Mouse (Mus musculus) brain, embryonic 18.5 days (tissue): ENCODE measurements at regions not wholly inside any gene's neighbourhood (a gene's known extent, or its start where the extent isn't known, plus 50 kb on each side); places are given as distances from the start of the nearest gene placed in this dataset.

Experiments
- DNase-seq: peaks from one replicate; pipeline ENCODE4 v3.0.0-alpha.2; 2012; ENCODE audit warnings: low read depth, low spot score

- no peak for DNase-seq
Measured at GRCm38 (mm10) chr2:50440333-50440732, 143.7 kb upstream of the Mmadhc start.

- no peak for DNase-seq
Measured at GRCm38 (mm10) chr2:50433166-50433565, 136.6 kb upstream of the Mmadhc start.

- no peak for DNase-seq
Measured at GRCm38 (mm10) chr2:50425151-50425550, 128.6 kb upstream of the Mmadhc start.

- DNase-seq = no peak
Measured at GRCm38 (mm10) chr2:50419648-50420047, 123.0 kb upstream of the Mmadhc start.

- no peak for DNase-seq
Measured at GRCm38 (mm10) chr2:50417643-50418042, 121.0 kb upstream of the Mmadhc start.

- DNase-seq = no peak
Measured at GRCm38 (mm10) chr2:50417135-50417534, 120.5 kb upstream of the Mmadhc start.

GRCm38 (mm10) chr2:50416056-50416455 lies 119.5 kb upstream of the Mmadhc start:
- DNase-seq = no peak

- DNase-seq = no peak
Measured at GRCm38 (mm10) chr2:50405932-50406331, 109.3 kb upstream of the Mmadhc start.

- DNase-seq = no peak
Measured at GRCm38 (mm10) chr2:50403106-50403505, 106.5 kb upstream of the Mmadhc start.

- DNase-seq = no peak
Measured at GRCm38 (mm10) chr2:50398576-50398975, 102.0 kb upstream of the Mmadhc start.

GRCm38 (mm10) chr2:50377609-50378413 lies 81.2 kb upstream of the Mmadhc start:
- peak; percentile 12 for DNase-seq

- no peak for DNase-seq
Measured at GRCm38 (mm10) chr2:50373626-50374025, 77.0 kb upstream of the Mmadhc start.

- DNase-seq = no peak
Measured at GRCm38 (mm10) chr2:50373006-50373405, 76.4 kb upstream of the Mmadhc start.

- DNase-seq = peak; percentile 6
Measured at GRCm38 (mm10) chr2:50368831-50369230, 72.2 kb upstream of the Mmadhc start.

GRCm38 (mm10) chr2:50368351-50368750 lies 71.8 kb upstream of the Mmadhc start:
- DNase-seq = no peak

GRCm38 (mm10) chr2:50365221-50365620 lies 68.6 kb upstream of the Mmadhc start:
- no peak for DNase-seq

- DNase-seq = no peak
Measured at GRCm38 (mm10) chr2:50356089-50356488, 59.5 kb upstream of the Mmadhc start.

- DNase-seq = no peak
Measured at GRCm38 (mm10) chr2:50347486-50348265, 51.1 kb upstream of the Mmadhc start.
